Mouse (Mus musculus) bone marrow, adult 2 months (tissue): Measurements from ENCODE around the gene Gm10277.

Experiments used
- CTCF ChIP-seq: fragments of 200-500 bp; IDR thresholded peaks from 2 replicates; pipeline ENCODE4 v1.5.1; 2011; ENCODE audit warnings: low read length, control low read depth; ENCODE audit not compliant: control insufficient read depth, insufficient read depth
- POLR2A ChIP-seq: fragments of 200-500 bp; IDR thresholded peaks from 2 replicates; pipeline ENCODE4 v1.6.1; 2011; ENCODE audit warnings: low read depth, mild to moderate bottlenecking, control low read depth, low read length, borderline replicate concordance; ENCODE audit not compliant: control insufficient read depth

GRCm38 (mm10) chr11:77738555-77738954 lies 49.0 kb downstream of the Gm10277 start:
- TF ChIP-seq POLR2A (no peak), CTCF (no peak)
